Mouse (Mus musculus) bone marrow, adult 2 months (tissue): ENCODE results near the gene Cldn7.
A peak's percentile ranks its signal among the peaks of the same experiment; 100 is the strongest.

Experiments used
- CTCF ChIP-seq: fragments of 200-500 bp; IDR thresholded peaks from 2 replicates; pipeline ENCODE4 v1.5.1; 2011; ENCODE audit warnings: low read length, control low read depth; ENCODE audit not compliant: control insufficient read depth, insufficient read depth
- POLR2A ChIP-seq: fragments of 200-500 bp; IDR thresholded peaks from 2 replicates; pipeline ENCODE4 v1.6.1; 2011; ENCODE audit warnings: low read depth, mild to moderate bottlenecking, control low read depth, low read length, borderline replicate concordance; ENCODE audit not compliant: control insufficient read depth

DNA sequence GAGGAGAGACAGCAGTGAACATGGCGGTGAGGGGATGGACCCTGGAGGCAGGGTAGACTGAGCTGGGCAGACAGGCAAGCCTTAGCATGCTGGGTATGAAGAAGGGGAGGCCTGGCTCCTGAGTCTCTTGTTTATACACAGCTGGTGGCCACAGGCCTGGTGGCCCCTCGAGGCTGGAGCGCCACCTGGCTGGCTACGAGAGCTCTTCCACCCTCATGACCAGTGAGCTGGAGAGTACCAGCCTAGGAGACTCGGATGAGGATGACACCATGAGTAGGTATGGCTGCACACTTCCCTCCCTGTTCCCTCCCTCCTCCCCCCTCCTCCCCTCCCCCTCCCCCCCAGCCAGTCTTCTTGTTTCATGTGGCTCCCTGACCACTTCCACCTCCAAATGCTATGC, 40.9 kb downstream of the Cldn7 start:
- TF ChIP-seq CTCF (peak; percentile 72), POLR2A (no peak)
